Mouse (Mus musculus) thymus, adult 18-20 months (tissue): Measurements from ENCODE around the gene Igbp1.

Experiments used
- DNase-seq, 2 experiments: peaks; one replicate each; pipeline ENCODE4 v3.0.0; 2022; ENCODE audit warnings: mixed read lengths in 2 of 2

Gene Igbp1

DNA sequence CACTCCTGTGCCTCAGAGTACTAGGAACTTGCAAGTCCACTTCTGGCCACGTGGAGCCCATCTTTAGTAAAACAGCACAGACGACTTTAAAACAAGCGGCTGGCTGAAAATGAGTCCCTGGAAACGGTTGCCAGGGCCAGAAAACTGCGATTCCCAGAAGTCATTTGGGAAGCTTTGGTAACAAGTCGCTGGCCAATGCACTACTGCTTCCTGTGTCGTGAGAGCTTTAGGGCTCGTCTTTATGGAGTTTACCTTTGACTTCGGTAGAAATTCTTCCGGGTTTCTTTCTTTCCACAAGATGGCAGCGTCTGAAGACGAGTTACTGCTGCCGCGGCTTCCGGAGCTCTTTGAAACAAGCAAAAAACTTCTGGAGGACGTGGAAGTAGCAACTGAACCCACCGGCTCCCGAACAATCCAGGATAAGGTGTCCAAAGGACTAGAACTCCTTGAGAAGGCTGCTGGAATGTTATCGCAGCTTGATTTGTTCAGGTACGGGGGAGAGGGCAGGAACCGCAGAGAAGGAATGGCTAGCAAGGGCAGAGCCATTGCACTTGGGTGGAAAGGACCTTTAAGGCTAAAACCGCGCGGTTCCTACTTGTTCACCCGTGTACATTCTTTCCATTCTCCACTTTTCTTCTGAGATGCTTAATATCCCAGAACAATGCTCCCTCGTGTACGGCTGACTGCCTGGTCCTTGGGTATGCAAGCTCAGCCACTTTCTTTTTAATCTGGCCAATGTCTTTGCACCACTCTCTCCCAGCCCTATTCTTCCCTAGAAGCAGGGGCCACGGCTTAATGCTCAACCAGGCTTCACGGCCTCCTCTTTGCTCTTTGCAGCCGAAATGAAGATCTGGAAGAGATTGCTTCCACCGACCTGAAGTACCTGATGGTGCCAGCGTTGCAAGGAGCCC, at the start of gene Igbp1:
Gene Igbp1 (plus strand): TSS at position 224 of the 911 bp plus-strand sequence.
- DNase-seq: peak; percentile 34 to 64

DNA sequence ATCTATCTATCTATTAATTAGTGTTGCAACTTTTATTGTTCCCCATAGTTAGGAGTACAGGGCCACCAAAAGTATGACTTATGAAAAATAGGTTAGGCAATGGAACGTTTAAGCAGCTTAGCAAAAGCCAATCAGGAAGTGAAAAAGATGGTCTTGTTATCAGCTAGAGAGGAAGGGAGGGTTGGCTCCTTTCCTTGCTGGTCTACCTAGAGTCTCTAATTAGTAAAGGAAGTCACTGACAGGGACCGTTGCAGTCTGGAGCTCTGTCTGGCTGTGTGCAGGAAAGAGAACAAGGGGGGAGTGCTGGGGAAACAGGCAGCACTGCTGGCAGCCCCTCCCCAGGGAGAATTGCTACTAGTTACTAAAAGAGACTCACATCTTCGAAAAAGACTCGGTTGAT, 26.0 kb upstream of the Igbp1 start:
- DNase-seq: no peak

DNA sequence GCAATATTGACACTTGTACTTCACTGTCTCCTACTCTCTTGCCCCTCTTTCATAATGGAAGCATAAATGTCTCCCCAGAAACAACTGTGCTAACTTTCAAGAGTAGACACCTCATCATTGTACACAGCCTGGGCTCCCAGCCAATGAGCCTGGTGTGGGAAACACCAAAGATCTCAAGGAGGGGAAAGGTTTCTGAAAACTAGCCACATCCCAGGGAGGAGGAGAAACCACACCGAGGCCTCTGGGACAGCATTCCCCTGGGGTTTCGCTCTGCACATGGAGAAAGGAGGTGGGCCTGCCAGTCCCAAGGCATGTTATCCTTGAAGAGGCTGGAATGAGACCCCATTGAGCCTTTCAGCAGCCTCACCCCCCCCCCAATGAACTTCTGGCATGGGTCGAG, 24.0 kb upstream of the Igbp1 start:
- DNase-seq: no peak

DNA sequence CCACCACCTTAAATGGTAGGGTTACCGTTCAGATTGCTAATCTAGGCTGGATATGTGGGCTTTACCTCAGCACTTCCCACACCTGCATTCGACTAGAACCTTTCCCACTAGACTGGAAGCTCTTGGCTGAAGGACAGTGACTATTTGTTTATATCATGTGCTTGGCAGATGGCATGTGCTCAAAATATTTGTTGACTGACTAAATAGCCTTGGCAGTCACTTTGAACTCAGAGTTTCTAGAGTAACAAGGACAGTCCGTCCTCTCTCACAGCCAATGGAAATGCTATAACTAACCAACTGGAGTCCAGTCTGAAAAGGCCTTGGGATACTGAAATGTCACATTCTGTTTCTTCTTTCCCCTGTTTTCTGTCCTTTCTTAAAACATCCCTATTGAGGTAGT, 22.6 kb upstream of the Igbp1 start:
- DNase-seq: no peak

DNA sequence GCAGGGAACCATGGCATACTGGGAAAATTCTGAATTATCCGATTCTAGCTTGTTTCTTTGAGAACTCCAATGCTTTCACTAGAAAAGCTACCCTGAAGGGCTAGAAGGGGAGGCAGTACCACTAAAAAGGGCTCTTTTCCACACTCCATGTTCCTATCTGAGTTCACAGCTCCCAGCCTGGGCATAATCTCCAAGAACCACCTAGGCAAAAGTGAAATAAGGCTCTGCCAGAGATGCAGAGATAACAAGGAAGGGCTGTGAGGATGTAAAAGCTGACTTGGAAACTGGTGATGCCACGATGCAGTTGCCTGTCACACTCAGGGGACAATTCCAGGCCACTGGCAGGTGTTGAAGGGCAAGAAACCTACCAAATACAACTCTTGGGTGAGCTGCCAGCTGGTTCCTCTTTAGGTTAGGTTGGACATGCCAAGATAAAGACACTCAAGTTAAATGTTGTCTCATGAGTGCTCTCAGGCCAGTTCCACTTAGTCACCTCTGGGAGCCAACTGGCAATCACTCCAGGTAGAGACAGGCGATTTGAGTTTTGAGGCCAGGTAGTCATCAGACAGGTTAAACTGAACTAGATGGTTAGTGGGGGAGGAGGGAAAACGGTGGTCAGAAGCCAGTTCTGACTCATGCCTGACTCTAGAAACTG, 18.4 kb upstream of the Igbp1 start:
- DNase-seq: no peak

DNA sequence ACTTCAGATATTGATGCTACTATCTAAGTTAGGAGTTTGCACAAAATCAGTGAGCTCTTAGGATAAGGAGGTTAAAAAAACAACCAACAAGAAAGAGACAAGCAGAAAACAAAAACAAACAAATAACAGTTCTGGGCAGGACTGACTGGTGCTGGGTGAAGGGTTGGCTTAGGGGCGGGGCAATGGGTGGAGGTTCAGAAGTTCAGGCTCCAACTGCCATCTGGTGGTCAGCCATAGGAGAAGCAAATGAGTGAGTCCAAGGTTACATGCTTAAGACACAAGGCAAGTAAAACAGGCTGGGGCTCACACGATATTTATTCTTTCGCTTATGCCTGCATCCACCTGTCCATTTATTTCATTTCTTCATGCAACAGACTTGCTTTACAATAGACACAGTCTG, 13.8 kb upstream of the Igbp1 start:
- peak; percentile 9 to 29 for DNase-seq

DNA sequence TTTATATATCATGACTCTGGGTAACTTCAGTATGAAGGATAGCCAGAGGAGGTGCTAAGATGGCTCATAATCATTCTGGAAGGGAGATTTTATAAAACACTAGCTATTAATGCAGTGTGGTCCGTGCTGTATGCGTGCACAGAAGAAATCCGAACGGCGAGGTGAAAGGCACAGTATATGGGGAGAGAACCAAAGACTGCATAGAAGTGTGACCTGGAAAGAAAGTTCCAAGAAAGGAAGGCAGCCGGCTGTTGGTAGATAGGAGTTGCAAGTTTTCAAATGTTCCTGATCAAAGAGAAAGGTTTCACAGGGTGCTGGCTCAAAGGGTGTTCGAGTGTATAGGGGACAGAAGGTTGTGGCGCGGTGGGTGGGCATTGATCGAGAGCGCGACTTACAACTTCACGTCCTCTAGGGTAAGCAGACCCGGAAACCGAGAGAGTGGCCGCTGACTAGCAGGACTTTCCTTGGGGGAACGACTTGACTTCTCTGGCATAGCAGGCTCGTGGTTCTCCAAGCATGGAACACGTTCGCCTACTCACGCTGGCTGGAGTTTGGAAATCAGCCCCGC, 507 bp upstream of the Igbp1 start:
- no peak for DNase-seq

DNA sequence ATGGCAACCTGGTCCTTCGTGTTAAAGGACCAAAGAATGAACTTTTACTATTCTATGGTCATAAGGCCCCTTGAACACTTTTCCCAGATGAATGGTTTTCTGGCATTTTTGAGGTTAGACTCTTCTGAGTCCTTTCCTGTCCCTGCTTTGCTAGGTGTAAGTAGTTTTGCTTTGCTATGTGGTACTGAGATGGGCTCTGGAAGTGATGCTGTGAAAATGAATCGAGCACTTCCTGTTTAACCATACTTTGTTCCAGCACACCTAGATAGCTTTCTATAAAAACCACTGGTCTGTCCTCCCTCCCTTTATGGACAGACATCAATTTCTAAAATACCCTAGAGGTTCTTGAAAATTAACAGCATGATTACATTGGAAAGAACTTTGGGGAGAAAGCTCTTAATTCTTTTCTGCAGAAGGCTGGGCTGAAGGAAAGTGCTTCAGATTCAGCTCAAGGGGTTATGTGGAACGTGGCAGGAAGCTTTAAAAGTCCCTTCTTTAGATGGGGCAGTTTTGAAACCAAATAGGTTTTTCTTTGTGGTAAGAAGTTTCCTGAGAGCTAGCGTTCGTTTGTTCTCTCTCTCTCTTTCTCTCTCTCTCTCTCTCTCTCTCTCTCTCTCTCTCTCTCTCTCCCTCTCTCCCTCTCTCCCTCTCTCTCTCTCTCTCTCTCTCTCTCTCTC, 10.2 kb downstream of the Igbp1 start:
- DNase-seq: no peak

DNA sequence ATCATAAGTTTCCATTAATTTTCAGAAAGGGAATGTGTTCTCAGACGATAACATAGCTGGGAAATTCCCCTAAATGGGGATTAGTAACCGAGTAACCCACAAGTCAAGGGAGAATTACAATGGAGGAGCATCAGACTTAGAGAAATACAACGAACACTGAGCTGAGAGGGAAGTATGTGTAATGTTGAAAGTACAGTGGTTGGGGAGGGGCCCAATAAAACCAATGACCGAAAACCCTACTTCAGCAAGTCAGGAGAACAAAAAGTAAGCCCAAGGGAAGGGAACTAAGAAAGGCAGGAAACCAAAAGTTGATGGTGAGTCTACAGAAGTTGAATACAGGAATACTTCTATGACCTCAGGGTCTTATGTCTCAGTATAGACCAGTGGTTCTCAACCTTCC, 14.1 kb downstream of the Igbp1 start:
- no peak for DNase-seq

DNA sequence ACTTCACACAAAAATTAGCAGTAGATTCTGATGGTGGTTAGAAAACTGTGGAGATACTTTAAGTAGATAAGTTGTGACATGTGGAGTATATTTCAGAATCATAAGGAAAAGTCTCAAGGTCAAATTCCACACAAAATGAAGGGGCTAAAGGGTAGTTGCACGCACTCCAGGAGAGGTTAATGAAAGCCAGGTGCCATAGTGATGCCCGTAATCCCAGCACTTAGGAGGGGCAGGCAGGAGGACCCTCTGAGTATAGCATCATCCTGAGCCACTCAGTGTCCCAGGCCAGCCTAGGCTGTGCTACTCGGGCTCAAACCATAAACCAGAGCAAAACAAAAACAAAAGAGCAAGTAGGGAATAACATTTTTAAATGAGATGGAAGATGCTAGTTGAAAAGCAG, 15.8 kb downstream of the Igbp1 start:
- no peak for DNase-seq

DNA sequence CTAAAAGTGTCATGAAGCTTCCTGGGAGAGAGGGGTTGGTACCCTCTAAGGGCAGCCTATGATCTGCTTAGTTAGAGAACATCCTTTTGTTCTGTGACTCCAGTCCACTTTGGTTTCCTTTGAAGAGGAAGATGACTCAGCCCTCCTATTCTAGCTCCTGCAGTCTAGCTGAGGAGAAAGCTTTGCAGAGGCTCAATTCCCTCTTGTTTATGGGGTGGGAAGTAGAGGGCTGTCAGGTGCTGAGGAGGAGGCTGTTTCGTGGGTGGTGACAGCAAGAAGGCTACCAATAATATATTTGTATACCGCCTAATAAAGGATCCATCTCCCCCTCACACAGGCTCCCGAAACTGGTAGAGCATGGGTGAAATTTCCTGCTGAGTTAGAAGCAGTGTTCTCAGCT, 22.6 kb downstream of the Igbp1 start:
- no peak for DNase-seq

DNA sequence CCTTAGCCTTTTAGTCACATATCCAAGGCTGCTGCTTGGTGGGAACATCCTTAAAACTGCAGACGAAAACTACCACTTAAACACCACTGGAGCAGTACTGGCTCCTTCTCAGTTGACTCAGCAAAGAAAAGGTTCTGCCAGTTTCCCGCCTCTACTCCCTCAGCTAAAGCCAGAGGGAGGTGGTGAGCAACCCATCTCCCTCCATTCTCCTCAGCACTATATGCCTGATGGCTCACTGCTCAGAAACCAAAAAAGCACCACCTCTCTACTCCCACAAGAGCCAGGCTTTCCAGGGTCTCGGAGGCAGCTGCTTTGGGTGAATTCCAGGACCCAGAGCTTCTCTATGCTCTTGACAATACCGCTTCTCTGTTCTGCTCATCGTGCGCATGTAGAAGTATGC, 23.5 kb downstream of the Igbp1 start:
- DNase-seq: no peak

DNA sequence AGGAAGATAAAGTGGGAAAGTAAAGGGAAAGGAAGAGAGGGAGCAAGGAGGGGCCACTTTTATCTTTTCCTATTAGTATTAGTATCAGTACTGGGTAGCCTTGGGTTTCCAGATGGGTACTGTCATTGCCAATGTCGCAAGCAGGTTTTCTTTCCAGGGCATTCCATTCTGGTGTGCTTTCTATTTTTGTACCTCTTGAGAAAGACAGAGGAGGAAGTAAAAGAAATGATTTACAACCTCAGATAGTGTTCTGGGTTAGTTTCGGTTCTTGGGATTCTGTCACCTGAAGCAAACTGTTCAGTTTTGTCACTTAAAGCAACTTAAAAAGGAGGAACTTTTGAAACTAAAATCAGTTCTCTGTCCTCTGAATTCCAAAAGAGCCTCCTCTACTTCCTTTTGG, 24.4 kb downstream of the Igbp1 start:
- DNase-seq: no peak

DNA sequence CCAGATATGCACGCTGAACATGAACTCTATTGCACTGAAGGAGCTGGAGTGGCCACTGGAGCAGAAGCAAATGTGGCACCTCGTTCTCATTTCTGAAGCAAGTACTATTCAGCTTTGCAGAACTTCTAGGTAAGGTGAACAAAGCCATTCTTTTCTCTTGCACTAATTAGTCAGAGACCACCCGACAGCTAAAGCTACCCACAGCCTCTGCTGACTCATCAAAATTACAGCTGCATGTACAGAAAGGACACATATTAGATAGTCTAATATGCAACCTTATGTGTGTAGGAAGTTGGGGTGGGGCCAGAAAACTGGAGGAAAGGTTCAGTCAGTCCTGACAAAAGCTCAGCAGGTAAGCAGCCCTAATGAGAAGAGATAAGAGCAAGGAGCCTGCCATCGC, 30.4 kb downstream of the Igbp1 start, which contains the start of gene Dgat2l6:
Gene Dgat2l6 (plus strand): TSS at position 368 of the 400 bp plus-strand sequence.
- DNase-seq: no peak

DNA sequence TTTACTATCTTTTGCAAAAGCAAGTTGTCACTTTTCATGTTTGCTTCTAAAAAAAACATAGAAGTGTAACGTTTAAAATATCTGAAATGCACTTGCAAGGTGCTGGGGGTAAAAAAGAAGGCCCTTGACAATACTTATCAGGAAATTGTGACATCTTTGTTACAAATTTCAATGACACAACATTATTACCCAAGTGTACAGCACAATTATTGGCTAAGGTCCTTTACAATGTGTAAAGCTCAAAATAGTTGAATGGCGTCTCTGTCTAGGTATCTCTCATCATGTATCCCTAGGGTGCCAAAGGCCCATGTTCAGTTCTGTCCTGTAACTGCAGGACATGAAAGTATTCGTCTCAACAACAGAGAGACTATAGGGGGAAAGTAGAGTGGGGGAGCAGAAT, 61.9 kb downstream of the Igbp1 start:
- DNase-seq: no peak

DNA sequence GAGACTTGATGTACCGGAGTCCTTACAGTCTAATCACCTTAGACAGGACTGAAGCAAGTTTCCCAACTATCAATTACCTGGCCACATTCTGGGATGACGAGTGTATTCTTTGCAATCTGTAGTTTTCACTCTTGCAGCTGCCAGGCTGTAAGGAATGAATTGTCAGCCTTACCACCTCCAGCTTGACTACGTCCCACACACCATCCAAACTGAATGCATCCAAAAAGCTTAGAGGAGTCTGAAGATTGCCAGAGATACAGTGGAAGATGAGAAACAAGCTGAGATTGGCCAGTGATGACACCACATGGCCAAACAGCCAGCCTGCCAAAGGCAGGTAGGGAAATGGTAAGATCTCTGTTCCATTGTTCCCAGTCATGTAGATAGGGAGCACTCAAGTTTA, 71.6 kb downstream of the Igbp1 start:
- no peak for DNase-seq
